Mouse (Mus musculus): Measurements from ENCODE around the gene Abtb1. TPM values are rescaled to one million over a fixed set of nuclear protein-coding genes. Genes with fewer than 3 reads are reported as not detected.

Abtb1 gene
- total RNA-seq, 2 experiments from 2014 or later = 39.7 to 40.5 TPM

- peak; percentile 86 for TF ChIP-seq CTCF (IDR thresholded peaks at IDR 0.05)
- intact Hi-C loops (cut with DNase I) = loop anchor here (5.0 kb wide), 1 partner anchor 86 kb away; no protein-coding TSS in a partner anchor
- H3K4me3 ChIP-seq = no peak overlapping the region
- peak overlapping the region; percentile 74; the same call in 1 of the 2 replicates for H3K27ac ChIP-seq
- no peak for DNase-seq (ENCODE audit: extremely low spot score in 1 of 2, low spot score in 2 of 2)
Observed at GRCm38 (mm10) chr6:88812886-88813285, 28.9 kb downstream of the Abtb1 start.

GRCm38 (mm10) chr6:88811880-88812400, 29.8 kb downstream of the Abtb1 start:
- no peak for DNase-seq (ENCODE audit: extremely low spot score in 1 of 2, low spot score in 2 of 2)
- intact Hi-C loops (cut with DNase I) = loop anchor here (5.0 kb wide), 1 partner anchor 85 kb away; no protein-coding TSS in a partner anchor
- Histone ChIP-seq H3K4me3 (no peak overlapping the region), H3K27ac (peak overlapping the region; percentile 74)
- no peak for TF ChIP-seq CTCF (IDR thresholded peaks at IDR 0.05)

- Histone ChIP-seq H3K27ac (peak overlapping the region; percentile 81), H3K4me3 (no peak overlapping the region)
- no peak for DNase-seq (ENCODE audit: extremely low spot score in 1 of 2, low spot score in 2 of 2)
- intact Hi-C loops (cut with DNase I) = loop anchor here (5.0 kb wide), 1 partner anchor 84 kb away; no protein-coding TSS in a partner anchor
- TF ChIP-seq CTCF (IDR thresholded peaks at IDR 0.05) = no peak
Observed at GRCm38 (mm10) chr6:88811396-88811795, 30.4 kb downstream of the Abtb1 start.

GRCm38 (mm10) chr6:88810291-88810690, 31.5 kb downstream of the Abtb1 start:
- no peak for DNase-seq (ENCODE audit: extremely low spot score in 1 of 2, low spot score in 2 of 2)
- peak overlapping the region; percentile 81 for H3K27ac ChIP-seq
- no peak overlapping the region for H3K4me3 ChIP-seq
- intact Hi-C loops (cut with DNase I) = loop anchor here (5.0 kb wide), 1 partner anchor 83 kb away; no protein-coding TSS in a partner anchor
- no peak for TF ChIP-seq CTCF (IDR thresholded peaks at IDR 0.05)

GRCm38 (mm10) chr6:88809091-88810037, 32.4 kb downstream of the Abtb1 start:
- no peak overlapping the region for H3K4me3 ChIP-seq
- intact Hi-C loops (cut with DNase I) = loop anchor here (2.0 to 5.0 kb wide), 2 partner anchors 15 to 82 kb away; no protein-coding TSS in a partner anchor
- no peak for DNase-seq (ENCODE audit: extremely low spot score in 1 of 2, low spot score in 2 of 2)
- no peak for TF ChIP-seq CTCF (IDR thresholded peaks at IDR 0.05)
- peak overlapping the region; percentile 81 for H3K27ac ChIP-seq

- no peak for TF ChIP-seq CTCF (IDR thresholded peaks at IDR 0.05)
- DNase-seq (ENCODE audit: extremely low spot score in 1 of 2, low spot score in 2 of 2) = no peak
- Histone ChIP-seq H3K27ac (no peak overlapping the region), H3K4me3 (no peak overlapping the region)
- intact Hi-C loops (cut with DNase I) = no loop called here
Observed at GRCm38 (mm10) chr6:88804966-88805577, 36.7 kb downstream of the Abtb1 start.

- Histone ChIP-seq H3K4me3 (no peak overlapping the region), H3K27ac (no peak overlapping the region)
- intact Hi-C loops (cut with DNase I) = no loop called here
- DNase-seq (ENCODE audit: extremely low spot score in 1 of 2, low spot score in 2 of 2) = no peak
- no peak for TF ChIP-seq CTCF (IDR thresholded peaks at IDR 0.05)
Observed at GRCm38 (mm10) chr6:88803957-88804695, 37.7 kb downstream of the Abtb1 start.

- intact Hi-C loops (cut with DNase I) = no loop called here
- no peak for TF ChIP-seq CTCF (IDR thresholded peaks at IDR 0.05)
- H3K27ac ChIP-seq = no peak overlapping the region
- no peak for DNase-seq (ENCODE audit: extremely low spot score in 1 of 2, low spot score in 2 of 2)
- no peak overlapping the region for H3K4me3 ChIP-seq
Observed at GRCm38 (mm10) chr6:88803051-88803450, 38.7 kb downstream of the Abtb1 start.

GRCm38 (mm10) chr6:88800735-88801134, 41.0 kb downstream of the Abtb1 start:
- intact Hi-C loops (cut with DNase I) = no loop called here
- TF ChIP-seq CTCF (IDR thresholded peaks at IDR 0.05) = no peak

GRCm38 (mm10) chr6:88800191-88800590, 41.6 kb downstream of the Abtb1 start:
- TF ChIP-seq CTCF (IDR thresholded peaks at IDR 0.05) = no peak
- H3K27ac ChIP-seq = no peak overlapping the region
- H3K4me3 ChIP-seq = no peak overlapping the region
- DNase-seq (ENCODE audit: extremely low spot score in 1 of 2, low spot score in 2 of 2) = no peak
- intact Hi-C loops (cut with DNase I) = no loop called here

More at GRCm38 (mm10) chr6:88800735-88801134, 41.0 kb downstream of the Abtb1 start:
- Histone ChIP-seq H3K27ac (no peak overlapping the region), H3K4me3 (no peak overlapping the region)
- no peak for DNase-seq (ENCODE audit: extremely low spot score in 1 of 2, low spot score in 2 of 2)

GRCm38 (mm10) chr6:88794561-88794971, 47.2 kb downstream of the Abtb1 start:
- Histone ChIP-seq H3K4me3 (no peak overlapping the region), H3K27ac (peak overlapping the region; percentile 17; the same call in 1 of the 2 replicates)
- no peak for TF ChIP-seq CTCF (IDR thresholded peaks at IDR 0.05)
- no peak for DNase-seq (ENCODE audit: extremely low spot score in 1 of 2, low spot score in 2 of 2)
- intact Hi-C loops (cut with DNase I) = loop anchor here (2.0 kb wide), 1 partner anchor 14 kb away; no protein-coding TSS in a partner anchor
